Mouse (Mus musculus) ES-E14 (cell line): Measurements from ENCODE around the gene Mafb.

Source experiments
- CHD2 ChIP-seq: IDR thresholded peaks from 2 replicates; pipeline ENCODE4 v1.6.1; 2014; ENCODE audit warnings: mild to moderate bottlenecking, low read depth, low read length, inconsistent platforms
- MAFK ChIP-seq: IDR thresholded peaks from 2 replicates; pipeline ENCODE4 v1.6.1; 2014; ENCODE audit warnings: mild to moderate bottlenecking, low read depth, low read length, inconsistent platforms; ENCODE audit not compliant: insufficient read depth
- ZC3H11A ChIP-seq: IDR thresholded peaks from 2 replicates; pipeline ENCODE4 v1.6.1; 2012; ENCODE audit warnings: low read depth, mild to moderate bottlenecking, inconsistent platforms, low read length, borderline replicate concordance
- ZNF384 ChIP-seq: IDR thresholded peaks from 2 replicates; pipeline ENCODE4 v1.6.1; 2012; ENCODE audit warnings: low read depth, low read length, inconsistent platforms

- no peak for TF ChIP-seq MAFK
- no peak for TF ChIP-seq CHD2
- no peak for TF ChIP-seq ZC3H11A
- TF ChIP-seq ZNF384: no peak
These were observed 18.1 kb downstream of the Mafb start for GRCm38 (mm10) chr2:160348796-160349195.
